Mouse (Mus musculus): ENCODE data around the gene Eif4g2.

The Eif4g2 gene

GRCm38 (mm10) chr7:111068181-111068580, 14.6 kb downstream of the Eif4g2 start:
- no peak for DNase-seq

DNA sequence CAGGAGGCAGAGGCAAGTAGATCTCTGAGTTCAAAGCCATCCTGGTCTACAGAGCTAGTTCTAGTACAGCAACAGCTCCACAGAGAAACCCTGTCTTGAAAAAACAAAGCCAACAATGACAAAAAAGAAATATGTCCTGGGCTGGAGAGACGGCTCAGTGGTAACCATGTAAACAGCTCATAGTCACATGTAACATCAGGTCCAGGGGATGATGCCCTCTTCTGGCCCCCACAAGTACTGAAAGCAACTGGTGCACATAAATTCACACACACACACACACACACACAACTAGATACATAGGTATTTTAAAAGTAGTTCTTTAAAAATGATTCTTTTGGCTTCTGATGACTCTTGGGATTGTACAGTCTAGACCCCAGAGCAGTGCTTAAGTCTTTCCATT, 19.9 kb downstream of the Eif4g2 start:
- no peak for DNase-seq

- DNase-seq, result no peak
Observed at GRCm38 (mm10) chr7:111059527-111059926, 23.3 kb downstream of the Eif4g2 start.

DNA sequence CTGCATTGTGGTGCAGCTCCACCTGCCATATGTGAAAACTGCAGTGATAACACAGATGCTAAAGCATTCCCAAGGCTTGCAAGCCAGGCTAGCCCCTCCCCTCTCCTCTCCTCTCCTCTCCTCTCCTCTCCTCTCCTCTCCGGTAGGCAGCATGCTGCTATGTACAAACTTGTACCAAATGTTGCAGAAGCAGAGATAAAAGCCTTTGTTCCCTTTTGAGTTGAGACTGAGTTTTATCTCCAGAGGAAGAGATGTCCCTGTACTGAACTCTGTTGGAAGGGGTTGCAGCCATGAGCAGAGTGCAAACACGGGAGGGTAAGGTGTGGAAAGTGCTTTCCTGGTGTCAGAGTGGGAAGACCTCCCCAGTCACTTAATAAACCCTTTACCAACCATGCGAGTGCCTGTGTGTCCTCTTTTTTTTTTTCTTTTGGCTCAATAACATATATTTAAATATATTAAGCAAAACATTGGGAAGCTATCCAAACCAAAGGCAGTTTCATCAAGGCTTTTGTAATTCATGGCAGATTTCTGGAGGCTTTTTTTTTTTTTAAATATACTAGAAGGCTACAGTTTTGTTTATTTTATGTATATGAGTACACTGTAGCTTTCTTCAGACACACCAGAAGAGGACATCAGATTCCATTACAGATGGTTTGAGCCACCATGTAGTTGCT, 26.7 kb downstream of the Eif4g2 start:
- DNase-seq, result no peak

GRCm38 (mm10) chr7:111055221-111055620, 27.6 kb downstream of the Eif4g2 start:
- no peak for DNase-seq

DNA sequence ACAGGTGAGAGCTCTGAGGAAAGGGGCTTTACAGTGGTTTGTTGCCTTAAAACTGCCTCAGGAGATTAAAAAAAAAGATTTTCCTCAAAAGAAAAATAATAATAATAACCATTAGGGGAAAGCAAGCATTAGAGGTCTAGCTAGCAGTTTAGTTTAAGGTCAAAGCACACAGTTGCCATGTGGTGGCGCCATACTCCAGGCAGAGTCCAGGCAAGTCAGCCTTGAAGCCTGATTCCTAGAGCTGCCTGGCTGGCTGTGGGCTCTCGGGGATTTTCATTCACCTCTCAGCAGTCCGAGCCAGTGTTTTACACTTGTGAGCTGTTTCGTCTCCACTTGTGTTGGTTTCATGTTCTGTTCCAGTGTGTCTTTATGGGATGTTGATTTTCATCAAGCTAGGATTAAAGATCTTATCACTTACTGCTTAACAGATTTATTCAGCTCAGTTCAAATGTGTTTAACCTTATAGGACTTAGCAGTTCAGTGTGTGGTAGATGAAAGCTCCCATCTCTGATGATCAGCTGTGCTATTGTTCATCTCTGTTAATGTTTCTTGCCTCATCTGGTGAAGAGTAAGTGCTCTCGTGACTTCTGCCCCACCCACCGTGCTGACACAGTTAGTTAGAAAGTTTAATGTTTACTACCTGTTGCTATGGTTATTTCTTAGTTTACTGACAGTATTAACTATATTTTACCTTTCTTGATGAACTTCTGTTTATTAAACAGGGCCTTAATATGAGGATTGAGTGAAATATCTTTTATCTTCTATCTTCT, 33.0 kb downstream of the Eif4g2 start:
- peak; percentile 75 for DNase-seq

- DNase-seq, result no peak
Observed at GRCm38 (mm10) chr7:111048920-111049319, 33.9 kb downstream of the Eif4g2 start.

DNA sequence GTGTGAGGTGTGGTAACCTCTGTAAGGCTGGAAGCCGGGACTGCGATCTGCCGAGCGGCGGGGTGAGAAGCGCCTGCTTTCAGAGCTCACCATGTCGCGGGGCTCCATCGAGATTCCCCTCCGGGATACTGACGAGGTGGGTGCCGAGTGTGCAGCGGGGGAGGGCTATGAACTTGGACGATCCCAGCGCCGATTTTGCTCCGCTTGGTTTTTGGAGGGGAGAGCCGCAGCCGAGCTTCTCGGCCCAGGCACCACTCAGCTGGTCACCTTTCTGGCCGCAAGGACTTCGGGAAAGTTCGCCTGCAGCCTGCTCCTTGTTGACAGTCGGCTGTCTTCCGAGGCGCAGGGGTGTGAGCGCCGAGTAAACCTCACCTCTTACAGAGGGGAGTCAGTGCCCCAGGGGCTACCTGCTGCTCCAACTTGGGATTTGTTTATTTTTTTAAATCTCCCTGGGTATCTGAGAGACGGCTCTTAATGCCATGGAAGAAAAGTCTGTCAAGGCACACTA, 53.7 kb downstream of the Eif4g2 start:
- DNase-seq, result no peak

DNA sequence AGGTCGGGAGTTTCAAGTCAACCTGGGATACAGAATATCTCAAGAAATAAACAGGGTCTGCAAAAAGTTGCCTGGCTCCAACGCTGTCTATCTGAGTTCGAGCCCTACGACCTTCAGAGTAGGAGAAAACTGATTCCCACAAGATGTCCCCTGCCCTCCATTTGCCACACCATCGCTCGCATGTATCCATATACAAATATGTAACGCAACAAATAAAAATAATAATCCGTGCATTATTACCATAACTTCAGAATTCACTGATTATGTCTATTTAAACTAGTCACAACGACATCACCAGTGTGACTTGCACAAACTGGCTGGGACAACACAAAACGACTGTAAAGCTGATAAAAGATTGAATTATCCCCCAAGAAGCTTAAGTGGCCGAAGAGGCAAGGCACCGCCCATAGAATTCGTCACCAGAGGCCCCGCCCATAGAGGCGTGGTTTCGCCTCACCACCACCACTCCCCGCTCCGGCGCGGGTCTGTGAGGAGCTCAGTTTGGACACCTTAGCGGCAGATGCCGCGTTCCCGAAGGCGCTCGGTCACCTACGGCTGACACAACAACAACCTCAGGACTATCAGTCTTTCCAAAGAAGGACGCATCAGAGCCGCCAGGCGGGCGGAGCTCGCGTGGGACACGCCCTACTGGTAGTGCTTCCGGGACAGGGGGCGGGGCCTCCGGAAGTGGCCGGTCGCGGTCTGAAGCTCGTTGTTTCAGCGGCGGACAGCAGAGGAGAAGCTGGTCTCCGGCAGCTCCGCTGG, 54.4 kb downstream of the Eif4g2 start, which contains the start of gene Ctr9:
Gene Ctr9 (plus strand): TSS at position 671 of the 765 bp plus-strand sequence.
- DNase-seq, result peak; percentile 96

- no peak for DNase-seq
Observed at GRCm38 (mm10) chr7:111024912-111025311, 57.9 kb downstream of the Eif4g2 start.

GRCm38 (mm10) chr7:111024068-111024594, 58.7 kb downstream of the Eif4g2 start:
- peak; percentile 58 for DNase-seq

- DNase-seq, result peak; percentile 35
Observed at GRCm38 (mm10) chr7:111020814-111021213, 62.0 kb downstream of the Eif4g2 start.

All from kidney, postnatal 14 days (tissue).